Mouse (Mus musculus): ENCODE data around the gene Adgrl4. TPM values are rescaled to one million over a fixed set of nuclear protein-coding genes. Genes with fewer than 3 reads are reported as not detected.

Adgrl4 gene
- not detected for total RNA-seq (2023)

DNA sequence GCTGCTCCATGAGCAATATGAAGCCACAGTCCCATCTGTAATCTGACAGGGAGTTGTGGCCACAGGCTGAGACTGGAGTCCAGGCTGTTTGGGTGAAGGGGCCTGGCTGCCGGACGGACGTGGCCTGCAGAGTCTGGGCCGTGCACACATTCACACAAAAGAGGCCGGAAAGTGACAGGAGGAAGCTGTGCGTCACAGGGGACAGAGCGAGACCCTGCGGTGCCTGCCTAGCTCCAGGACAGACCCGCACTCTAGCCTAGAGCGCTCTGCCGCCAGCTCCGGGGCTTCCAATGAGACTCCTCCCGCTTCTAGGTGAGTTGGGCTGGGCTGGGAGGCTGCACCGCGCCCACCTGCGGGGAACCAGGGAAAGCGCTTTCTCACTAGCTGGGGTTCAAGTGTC, at the start of gene Adgrl4:
Gene Adgrl4, plus strand, starts transcription at position 195 of the 400 bp plus-strand sequence.

